Mouse (Mus musculus) liver, adult 2 months (tissue): ENCODE measurements around the gene Wdr82. TPM values are rescaled to one million over a fixed set of nuclear protein-coding genes. Genes with fewer than 3 reads are reported as not detected.

ENCODE experiments used
- DNase-seq: peaks from one replicate; pipeline ENCODE4 v3.0.0-alpha.2; 2011; ENCODE audit warnings: low read depth, low spot score; ENCODE audit errors: extremely low read depth
- H3K27ac ChIP-seq: fragments of 200-500 bp; replicated peaks from 2 replicates; pipeline ENCODE4 v1.5.1; 2012; ENCODE audit warnings: low read depth, mild to moderate bottlenecking, control low read depth, inconsistent platforms, low read length; ENCODE audit not compliant: insufficient read depth
- H3K27me3 ChIP-seq: fragments of 200-500 bp; 2 replicates; pipeline ENCODE4 v1.6.1; 2012; ENCODE audit warnings: mild to moderate bottlenecking, moderate library complexity, low read length, inconsistent platforms; ENCODE audit not compliant: control insufficient read depth, insufficient read depth
- H3K36me3 ChIP-seq: fragments of 200-500 bp; 2 replicates; pipeline ENCODE4 v1.6.1; 2012; ENCODE audit warnings: low read length, inconsistent platforms; ENCODE audit not compliant: control insufficient read depth, insufficient read depth
- H3K4me1 ChIP-seq: fragments of 200-500 bp; 2 replicates; pipeline ENCODE4 v1.6.1; 2011; ENCODE audit warnings: low read length; ENCODE audit not compliant: control insufficient read depth, insufficient read depth
- H3K4me3 ChIP-seq: fragments of 200-500 bp; 2 replicates; pipeline ENCODE4 v1.5.1; 2011; ENCODE audit warnings: low read depth, mild to moderate bottlenecking, control low read depth, low read length, moderate library complexity; ENCODE audit not compliant: insufficient read depth
- H3K79me2 ChIP-seq: fragments of 200-500 bp; 2 replicates; pipeline ENCODE4 v1.6.1; 2012; ENCODE audit warnings: inconsistent platforms, mild to moderate bottlenecking, low read length, moderate library complexity; ENCODE audit not compliant: control insufficient read depth, insufficient read depth
- H3K9ac ChIP-seq: fragments of 200-500 bp; 2 replicates; pipeline ENCODE4 v1.6.1; 2012; ENCODE audit warnings: low read depth, mild to moderate bottlenecking, control low read depth, inconsistent platforms, low read length
- CTCF ChIP-seq: fragments of 200-500 bp; IDR thresholded peaks from 2 replicates; pipeline ENCODE4 v1.5.1; 2011; ENCODE audit warnings: low read depth, low read length, control low read depth
- POLR2A ChIP-seq: fragments of 200-500 bp; IDR thresholded peaks from 2 replicates; pipeline ENCODE4 v1.6.1; 2011; ENCODE audit warnings: low read length, control low read depth; ENCODE audit not compliant: insufficient read depth; ENCODE audit errors: extremely low read depth
- WGBS: fragments of 180-500 bp; shearing (Covaris S2); methylation state at CpG from one replicate; pipeline ENCODE4 v1.1.7; 2018; 5-methylcytosine and 5-hydroxymethylcytosine counted together
- polyA plus RNA-seq: library from polyadenylated mRNA; depleted of rRNA; stranded (reverse); fragments of >200 nt; gene quantifications from 2 replicates; pipeline ENCODE4 v1.2.3, GENCODE M21; 2012
- total RNA-seq: library from RNA; depleted of rRNA; stranded (reverse); fragments of >200 nt; gene quantifications from 2 replicates; pipeline ENCODE4 v1.2.3, GENCODE M21; 2014

Wdr82 gene
- total and polyA plus RNA-seq, 2 experiments: 23.6 to 36.3 TPM

DNA sequence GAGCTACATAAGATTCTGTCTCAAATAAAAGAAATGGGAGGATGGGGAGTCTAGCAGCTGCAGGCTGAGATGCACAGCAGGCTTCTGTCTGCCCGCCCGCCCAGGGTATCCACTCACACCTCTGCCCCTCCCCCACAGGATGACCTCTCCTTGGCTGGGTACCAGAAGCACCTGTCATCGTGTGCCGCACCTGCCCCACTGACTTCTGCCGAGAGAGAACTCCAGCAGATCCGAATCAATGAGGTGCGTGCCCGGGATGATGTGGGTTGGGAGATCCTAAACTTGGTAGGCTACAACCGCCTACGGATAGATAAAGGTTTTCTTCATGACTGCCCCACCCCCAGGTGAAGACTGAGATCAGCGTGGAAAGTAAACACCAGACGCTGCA is 41.9 kb downstream of the Wdr82 start:
- Histone ChIP-seq H3K79me2 (no peaks in the 10 kb centered on the region), H3K4me3 (no peak overlapping the region), H3K9ac (no peak overlapping the region), H3K4me1 (no peaks in the 10 kb centered on the region), H3K27ac (no peak overlapping the region), H3K27me3 (no peaks in the 10 kb centered on the region), H3K36me3 (no peaks in the 10 kb centered on the region)
- no peak for TF ChIP-seq CTCF
- TF ChIP-seq POLR2A: no peak
- 66% methylated on average over 12 of the region's 12 CpGs for WGBS
- no peak for DNase-seq

DNA sequence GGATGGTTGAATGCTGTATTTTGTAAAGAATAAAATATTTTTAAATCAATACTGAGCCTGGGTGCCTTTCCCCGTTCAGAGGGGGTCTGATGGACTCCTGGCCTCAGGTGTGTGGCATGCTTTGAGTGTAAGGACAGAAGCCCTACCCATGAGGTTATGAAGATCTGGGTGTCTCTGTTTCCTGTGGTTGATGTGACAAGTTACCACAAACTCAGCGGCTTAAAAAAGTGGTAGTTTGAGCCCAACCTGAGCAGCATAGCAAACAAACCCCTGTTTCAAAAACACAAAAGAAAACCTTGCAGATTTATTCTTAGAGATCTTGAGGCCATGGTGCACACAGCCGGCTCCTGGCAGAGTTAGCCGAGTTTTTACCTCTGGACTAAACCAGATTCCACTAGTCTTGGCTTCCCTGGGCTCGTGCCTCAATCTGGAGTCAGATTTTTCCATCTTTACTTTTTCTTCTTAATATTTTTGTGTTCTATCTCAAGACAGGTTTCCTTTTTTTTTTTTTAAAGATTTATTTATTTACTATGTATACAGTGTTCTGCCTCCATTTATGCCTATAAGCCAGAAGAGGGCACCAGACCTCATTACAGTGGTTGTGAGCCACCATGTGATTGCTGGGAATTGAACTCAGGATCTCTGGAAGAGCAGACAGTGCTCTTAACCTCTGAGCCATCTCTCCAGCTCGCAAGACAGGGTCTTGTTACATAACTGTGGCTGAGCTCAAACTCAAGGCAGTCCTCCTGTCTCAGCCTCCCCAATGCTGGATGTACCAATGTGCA is 44.8 kb downstream of the Wdr82 start:
- H3K27ac ChIP-seq: no peak overlapping the region
- no peak for DNase-seq
- H3K27me3 ChIP-seq: no peaks in the 10 kb centered on the region
- H3K4me1 ChIP-seq: no peaks in the 10 kb centered on the region
- H3K36me3 ChIP-seq: no peaks in the 10 kb centered on the region
- H3K4me3 ChIP-seq: no peak overlapping the region
- no peak overlapping the region for H3K9ac ChIP-seq
- 74% methylated on average over 6 of the region's 6 CpGs for WGBS
- TF ChIP-seq CTCF: no peak
- no peak for TF ChIP-seq POLR2A
- no peaks in the 10 kb centered on the region for H3K79me2 ChIP-seq

DNA sequence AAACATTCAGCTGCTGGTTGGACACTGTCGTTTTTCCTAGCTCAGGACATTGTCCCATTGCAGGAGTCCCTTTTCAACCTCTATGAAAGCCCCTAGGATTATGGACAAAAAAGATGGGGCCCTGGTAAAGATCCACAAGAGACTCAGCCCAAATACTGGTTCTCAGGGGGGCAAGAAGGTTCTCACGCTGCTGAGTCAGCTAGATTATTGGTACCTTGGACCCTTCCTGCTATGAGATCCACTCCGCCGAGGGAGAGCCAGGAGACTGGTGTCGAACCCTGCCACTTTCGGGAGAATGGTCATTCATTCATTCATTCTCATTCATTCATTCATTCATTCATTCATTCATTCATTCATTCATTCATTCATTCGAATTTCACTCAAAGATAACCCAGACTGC is 46.2 kb downstream of the Wdr82 start:
- no peak overlapping the region for H3K4me3 ChIP-seq
- WGBS: 91% methylated on average over 7 of the region's 7 CpGs
- no peaks in the 10 kb centered on the region for H3K36me3 ChIP-seq
- no peak overlapping the region for H3K9ac ChIP-seq
- H3K4me1 ChIP-seq: no peaks in the 10 kb centered on the region
- no peak for DNase-seq
- no peaks in the 10 kb centered on the region for H3K27me3 ChIP-seq
- TF ChIP-seq CTCF (no peak), POLR2A (no peak)
- no peak overlapping the region for H3K27ac ChIP-seq
- no peaks in the 10 kb centered on the region for H3K79me2 ChIP-seq

GRCm38 (mm10) chr9:106220894-106221523 is 50.3 kb downstream of the Wdr82 start:
- H3K27me3 ChIP-seq: no peaks in the 10 kb centered on the region
- H3K4me3 ChIP-seq: no peak overlapping the region
- TF ChIP-seq POLR2A (no peak), CTCF (no peak)
- no peaks in the 10 kb centered on the region for H3K79me2 ChIP-seq
- H3K27ac ChIP-seq: no peak overlapping the region
- no peak for DNase-seq
- no peak overlapping the region for H3K9ac ChIP-seq
- no peaks in the 10 kb centered on the region for H3K36me3 ChIP-seq
- H3K4me1 ChIP-seq: no peaks in the 10 kb centered on the region
- 79% methylated on average over 8 of the region's 8 CpGs for WGBS

DNA sequence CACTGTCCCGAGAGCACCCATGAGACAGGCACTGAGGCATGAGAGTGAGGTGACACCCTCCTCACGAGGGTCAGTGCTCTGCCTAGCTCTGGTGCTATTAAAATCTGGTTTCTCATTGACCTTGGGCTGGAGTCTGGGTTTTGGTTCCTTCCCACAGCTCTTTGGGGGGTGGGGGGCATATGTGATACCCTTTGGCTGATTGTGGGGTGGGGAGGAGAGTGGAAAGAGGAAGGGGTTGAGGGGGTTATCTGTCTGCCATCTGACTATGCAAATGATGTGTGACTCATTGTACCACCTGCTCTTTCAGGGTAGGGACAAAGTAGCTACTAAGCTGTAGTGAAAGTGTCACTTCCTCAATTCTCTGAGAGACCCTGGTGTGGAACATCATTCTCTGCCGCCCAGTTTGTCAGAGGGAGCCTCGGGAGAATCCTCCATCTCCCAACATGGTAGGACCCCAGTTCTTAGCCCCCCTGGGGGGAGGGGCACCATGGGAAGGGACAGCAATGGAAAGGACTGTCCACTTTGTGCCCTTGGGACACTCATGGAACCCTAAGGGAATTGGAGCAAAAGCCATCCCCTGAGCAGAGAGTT is 51.6 kb downstream of the Wdr82 start, which contains the start of gene Tlr9:
TSS of gene Tlr9 (plus strand) at position 338 of the 591 bp plus-strand sequence.
- TF ChIP-seq CTCF: no peak
- TF ChIP-seq POLR2A: no peak
- no peaks in the 10 kb centered on the region for H3K36me3 ChIP-seq
- H3K4me3 ChIP-seq: no peak within 1 kb of the TSS
- no peaks in the 10 kb centered on the region for H3K4me1 ChIP-seq
- no peak for DNase-seq
- 58% methylated on average over 4 of the region's 4 CpGs for WGBS
- H3K9ac ChIP-seq: no peak within 1 kb of the TSS
- H3K27ac ChIP-seq: no peak within 1 kb of the TSS
- no peaks in the 10 kb centered on the region for H3K79me2 ChIP-seq
- H3K27me3 ChIP-seq: no peaks in the 10 kb centered on the region
